Mouse (Mus musculus) limb, embryonic 13.5 days (tissue): ENCODE measurements around the gene Msln. TPM values are rescaled to one million over a fixed set of nuclear protein-coding genes. Genes with fewer than 3 reads are reported as not detected.

ENCODE experiments used
- ATAC-seq: fragments of 200-750 bp; cut with Nextera tagmentation; 2 replicates; pipeline ENCODE4 v1.8.0; 2017; ENCODE audit warnings: low read depth, moderate number of reproducible peaks, moderate TSS enrichment; ENCODE audit not compliant: low FRiP score
- H3K27ac ChIP-seq: fragments of 300-500 bp; sonication (generic); 2 replicates; pipeline ENCODE4 v1.5.1; 2015; ENCODE audit warnings: inconsistent platforms, mild to moderate bottlenecking, moderate library complexity
- H3K27me3 ChIP-seq: fragments of 300-500 bp; sonication (generic); 2 replicates; pipeline ENCODE4 v1.6.1; 2015; ENCODE audit warnings: mild to moderate bottlenecking, inconsistent platforms
- H3K36me3 ChIP-seq: fragments of 300-500 bp; sonication (generic); 2 replicates; pipeline ENCODE4 v1.6.1; 2015; ENCODE audit warnings: inconsistent platforms, mild to moderate bottlenecking, moderate library complexity
- H3K4me1 ChIP-seq: fragments of 300-500 bp; sonication (generic); 2 replicates; pipeline ENCODE4 v1.6.1; 2015; ENCODE audit warnings: inconsistent platforms
- H3K4me2 ChIP-seq: fragments of 300-500 bp; sonication (generic); replicated peaks from 2 replicates; pipeline ENCODE4 v1.6.1; 2015; ENCODE audit warnings: inconsistent platforms, mild to moderate bottlenecking, moderate library complexity
- H3K4me3 ChIP-seq: fragments of 300-500 bp; sonication (generic); 2 replicates; pipeline ENCODE4 v1.5.1; 2015; ENCODE audit warnings: moderate library complexity, mild to moderate bottlenecking, inconsistent platforms
- H3K9ac ChIP-seq: fragments of 300-500 bp; sonication (generic); 2 replicates; pipeline ENCODE4 v1.6.1; 2015; ENCODE audit warnings: mild to moderate bottlenecking, inconsistent platforms
- H3K9me3 ChIP-seq: fragments of 300-500 bp; sonication (generic); 2 replicates; pipeline ENCODE4 v1.6.1; 2016; ENCODE audit warnings: inconsistent platforms
- WGBS: fragments of 180-500 bp; shearing (Covaris S2); methylation state at CpG from one replicate; pipeline ENCODE4 v1.1.7; 2015; 5-methylcytosine and 5-hydroxymethylcytosine counted together
- polyA plus RNA-seq: library from polyadenylated mRNA; unstranded; fragments of >200 nt; fragmentation: Nextera tagmentation; extraction: Ambion mirVana; gene quantifications from 2 replicates; pipeline ENCODE4 v1.2.1, GENCODE M21; 2015

Gene Msln
- polyA plus RNA-seq, 1 experiment from 2014 or later: not detected

- no peak for ATAC-seq
- WGBS: 90% methylated on average over 9 of the region's 9 CpGs
- H3K4me2 ChIP-seq: no peak overlapping the region
- no peaks in the 10 kb centered on the region for H3K27me3 ChIP-seq
- H3K4me1 ChIP-seq: peaks cover 33% of the 10 kb centered on the region
- peaks cover 46% of the 10 kb centered on the region for H3K36me3 ChIP-seq
- no peak overlapping the region for H3K27ac ChIP-seq
- no peak overlapping the region for H3K4me3 ChIP-seq
- no peak overlapping the region for H3K9ac ChIP-seq
- no peaks in the 10 kb centered on the region for H3K9me3 ChIP-seq
Measured at GRCm38 (mm10) chr17:25786781-25787504, 32.8 kb upstream of the Msln start.

DNA sequence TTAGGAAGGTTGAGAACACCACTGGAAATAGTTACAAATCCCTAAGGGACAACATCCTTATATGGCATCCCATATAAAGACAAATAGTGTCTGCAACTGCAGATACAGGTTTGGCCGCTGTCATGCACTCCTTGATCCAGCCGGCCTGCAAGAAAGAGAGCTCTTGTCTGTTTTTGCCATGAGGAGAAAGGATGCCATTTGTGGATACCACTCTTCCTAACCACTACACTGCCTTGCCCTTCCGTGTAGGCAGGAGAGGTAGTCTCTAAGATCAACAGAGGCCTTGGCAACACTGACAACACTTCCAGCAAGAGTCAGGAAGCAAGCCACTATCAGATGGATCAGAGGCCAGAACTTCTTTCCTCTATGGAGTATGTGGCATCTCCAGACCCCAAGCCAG, 32.1 kb upstream of the Msln start, which contains the start of gene Ccdc78:
Ccdc78 (plus strand) TSS at position 301 of the 400 bp plus-strand sequence.
- no peak for ATAC-seq
- peaks cover 52% of the 10 kb centered on the region for H3K36me3 ChIP-seq
- H3K4me3 ChIP-seq: peak within 1 kb of the TSS; percentile 73
- no peaks in the 10 kb centered on the region for H3K27me3 ChIP-seq
- no peaks in the 10 kb centered on the region for H3K9me3 ChIP-seq
- H3K9ac ChIP-seq: peak within 1 kb of the TSS; percentile 90
- peaks cover 27% of the 10 kb centered on the region for H3K4me1 ChIP-seq
- peak within 1 kb of the TSS; percentile 92 for H3K27ac ChIP-seq
- WGBS: 76% methylated on average over 3 of the region's 3 CpGs
- peak within 1 kb of the TSS; percentile 86 for H3K4me2 ChIP-seq

- under 1% methylated on average over 23 of the region's 23 CpGs for WGBS
- peak within 1 kb of the TSS; percentile 86 for H3K4me2 ChIP-seq
- peaks cover 18% of the 10 kb centered on the region for H3K4me1 ChIP-seq
- peak; percentile 86 for ATAC-seq
- H3K36me3 ChIP-seq: peaks cover 62% of the 10 kb centered on the region
- H3K27ac ChIP-seq: peak within 1 kb of the TSS; percentile 92
- H3K4me3 ChIP-seq: peak within 1 kb of the TSS; percentile 73
- H3K9ac ChIP-seq: peak within 1 kb of the TSS; percentile 90
- H3K27me3 ChIP-seq: no peaks in the 10 kb centered on the region
- no peaks in the 10 kb centered on the region for H3K9me3 ChIP-seq
Measured at GRCm38 (mm10) chr17:25785281-25785745, 31.1 kb upstream of the Msln start, which contains the start of gene Haghl. Gene Haghl, minus strand, starts transcription at chr17:25785673.

- peak overlapping the region; percentile 90 for H3K9ac ChIP-seq
- ATAC-seq: no peak
- peaks cover 64% of the 10 kb centered on the region for H3K36me3 ChIP-seq
- 79% methylated on average over 15 of the region's 15 CpGs for WGBS
- H3K4me2 ChIP-seq: peak overlapping the region; percentile 86
- peaks cover 18% of the 10 kb centered on the region for H3K4me1 ChIP-seq
- no peak overlapping the region for H3K27ac ChIP-seq
- peak overlapping the region; percentile 73 for H3K4me3 ChIP-seq
- H3K9me3 ChIP-seq: no peaks in the 10 kb centered on the region
- no peaks in the 10 kb centered on the region for H3K27me3 ChIP-seq
Measured at GRCm38 (mm10) chr17:25783861-25784574, 29.8 kb upstream of the Msln start.

GRCm38 (mm10) chr17:25783086-25783485, 28.9 kb upstream of the Msln start:
- Histone ChIP-seq H3K9ac (peak overlapping the region; percentile 48), H3K27me3 (no peaks in the 10 kb centered on the region), H3K4me1 (peaks cover 18% of the 10 kb centered on the region), H3K27ac (no peak overlapping the region), H3K9me3 (no peaks in the 10 kb centered on the region), H3K4me3 (no peak overlapping the region), H3K36me3 (peaks cover 64% of the 10 kb centered on the region), H3K4me2 (no peak overlapping the region)
- 77% methylated on average over 7 of the region's 7 CpGs for WGBS
- ATAC-seq: no peak

GRCm38 (mm10) chr17:25781339-25781738, 27.2 kb upstream of the Msln start:
- peaks cover 18% of the 10 kb centered on the region for H3K4me1 ChIP-seq
- H3K4me3 ChIP-seq: no peak overlapping the region
- no peak overlapping the region for H3K9ac ChIP-seq
- H3K36me3 ChIP-seq: peaks cover 70% of the 10 kb centered on the region
- H3K4me2 ChIP-seq: no peak overlapping the region
- no peaks in the 10 kb centered on the region for H3K9me3 ChIP-seq
- no peaks in the 10 kb centered on the region for H3K27me3 ChIP-seq
- H3K27ac ChIP-seq: no peak overlapping the region
- ATAC-seq: no peak
- 74% methylated on average over 6 of the region's 6 CpGs for WGBS

- Histone ChIP-seq H3K9ac (no peak overlapping the region), H3K4me1 (peaks cover 9% of the 10 kb centered on the region), H3K4me3 (no peak overlapping the region), H3K9me3 (no peaks in the 10 kb centered on the region), H3K27me3 (no peaks in the 10 kb centered on the region), H3K27ac (no peak overlapping the region), H3K4me2 (no peak overlapping the region), H3K36me3 (peaks cover 58% of the 10 kb centered on the region)
- ATAC-seq: no peak
- 92% methylated on average over 5 of the region's 5 CpGs for WGBS
Measured at GRCm38 (mm10) chr17:25777948-25778347, 23.8 kb upstream of the Msln start.

DNA sequence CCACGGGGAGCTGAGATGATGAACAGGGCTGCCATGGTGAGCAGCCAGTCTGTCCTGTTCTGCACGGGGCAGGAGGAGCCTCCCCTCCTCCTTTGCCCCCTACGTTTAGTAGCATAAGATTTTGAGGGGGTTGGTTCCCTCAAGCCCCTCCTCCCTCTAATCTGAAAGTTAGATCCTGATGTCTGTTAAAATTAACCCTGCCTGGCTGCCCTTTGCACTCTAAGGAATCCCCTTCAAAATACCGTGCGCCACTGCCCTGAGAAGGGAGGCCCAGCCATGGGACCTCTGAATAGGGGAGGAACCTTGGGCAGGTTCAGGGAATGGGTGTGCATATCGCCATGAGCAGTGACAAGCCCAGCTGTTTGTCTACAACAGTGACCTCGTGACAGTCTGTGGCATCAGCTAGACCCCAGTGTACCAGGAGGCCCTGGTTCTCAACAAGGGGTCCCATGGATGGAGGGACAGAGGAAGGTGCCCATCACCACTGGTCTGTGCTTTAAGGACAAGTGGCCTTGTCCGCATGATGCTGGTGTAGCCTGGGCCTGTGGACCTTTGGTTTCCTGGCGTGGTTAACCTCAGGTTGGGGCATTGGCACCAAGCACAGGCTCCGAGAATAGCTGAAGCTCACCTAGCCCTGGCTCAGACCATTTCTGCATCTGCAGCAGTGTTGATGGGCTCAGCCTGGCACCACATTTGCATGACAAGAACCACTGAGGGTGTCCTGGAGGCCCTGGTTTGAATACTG, 21.3 kb upstream of the Msln start:
- Histone ChIP-seq H3K9me3 (no peaks in the 10 kb centered on the region), H3K4me1 (peaks cover 9% of the 10 kb centered on the region), H3K4me3 (no peak overlapping the region), H3K9ac (no peak overlapping the region), H3K27ac (no peak overlapping the region), H3K4me2 (no peak overlapping the region), H3K36me3 (peaks cover 34% of the 10 kb centered on the region), H3K27me3 (no peaks in the 10 kb centered on the region)
- ATAC-seq: no peak
- WGBS: 81% methylated on average over 10 of the region's 10 CpGs

GRCm38 (mm10) chr17:25773549-25774120, 19.5 kb upstream of the Msln start, which contains the start of gene Narfl:
Gene Narfl, plus strand, starts transcription at chr17:25773776.
- Histone ChIP-seq H3K27me3 (0 out of 2 replicates have a peak, but pooled peaks cover 3% of the 10 kb centered on the region), H3K4me2 (peak within 1 kb of the TSS; percentile 90), H3K9ac (peak within 1 kb of the TSS; percentile 85), H3K27ac (no peak within 1 kb of the TSS), H3K4me3 (peak within 1 kb of the TSS; percentile 69), H3K4me1 (peaks cover 9% of the 10 kb centered on the region), H3K36me3 (peaks cover 18% of the 10 kb centered on the region), H3K9me3 (no peaks in the 10 kb centered on the region)
- WGBS: under 1% methylated on average over 37 of the region's 37 CpGs
- peak; percentile 84 for ATAC-seq

DNA sequence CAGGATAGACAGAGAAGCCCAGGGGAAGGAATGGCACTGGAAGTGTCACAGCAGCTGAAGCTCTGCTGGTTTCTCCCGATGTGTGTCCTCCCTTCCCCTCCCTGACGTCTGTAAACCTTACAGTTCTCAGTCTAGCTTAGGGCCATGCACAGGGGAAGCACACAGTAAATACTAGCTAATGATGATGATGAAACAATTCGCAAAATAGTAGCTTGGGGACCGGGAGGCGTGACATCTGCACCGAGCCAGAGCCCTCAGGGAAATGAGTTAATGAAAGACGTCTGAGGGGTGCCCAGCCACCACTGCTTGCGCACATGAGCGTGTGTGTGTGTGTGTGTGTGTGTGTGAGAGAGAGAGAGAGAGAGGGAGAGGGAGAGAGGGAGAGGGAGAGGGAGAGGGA, 15.2 kb upstream of the Msln start:
- Histone ChIP-seq H3K4me3 (no peak overlapping the region), H3K4me2 (no peak overlapping the region), H3K9me3 (no peaks in the 10 kb centered on the region), H3K9ac (no peak overlapping the region), H3K27me3 (peaks cover 8% of the 10 kb centered on the region; the same call in 1 of the 2 replicates), H3K4me1 (peaks cover 4% of the 10 kb centered on the region), H3K27ac (no peak overlapping the region), H3K36me3 (no peaks in the 10 kb centered on the region)
- no peak for ATAC-seq
- 33% methylated on average over 9 of the region's 9 CpGs for WGBS

GRCm38 (mm10) chr17:25765886-25766285, 11.7 kb upstream of the Msln start:
- Histone ChIP-seq H3K36me3 (no peaks in the 10 kb centered on the region), H3K9me3 (no peaks in the 10 kb centered on the region), H3K9ac (no peak overlapping the region), H3K4me2 (no peak overlapping the region), H3K27ac (no peak overlapping the region), H3K4me1 (no peaks in the 10 kb centered on the region), H3K4me3 (no peak overlapping the region), H3K27me3 (peaks cover 8% of the 10 kb centered on the region; the same call in 1 of the 2 replicates)
- no peak for ATAC-seq
- WGBS: 23% methylated on average over 5 of the region's 5 CpGs
